Mouse (Mus musculus): ENCODE results near the gene Pde5a. TPM values are rescaled to one million over a fixed set of nuclear protein-coding genes. Genes with fewer than 3 reads are reported as not detected.

Gene Pde5a
- total RNA-seq, 2 experiments from 2014 or later, result 0.77 to 1.2 TPM

- ATAC-seq (replicated peaks; ENCODE audit: low FRiP score, poor library complexity, severe bottlenecking), result no peak
Measured at GRCm38 (mm10) chr3:122834519-122834918, 105.8 kb downstream of the Pde5a start.

DNA sequence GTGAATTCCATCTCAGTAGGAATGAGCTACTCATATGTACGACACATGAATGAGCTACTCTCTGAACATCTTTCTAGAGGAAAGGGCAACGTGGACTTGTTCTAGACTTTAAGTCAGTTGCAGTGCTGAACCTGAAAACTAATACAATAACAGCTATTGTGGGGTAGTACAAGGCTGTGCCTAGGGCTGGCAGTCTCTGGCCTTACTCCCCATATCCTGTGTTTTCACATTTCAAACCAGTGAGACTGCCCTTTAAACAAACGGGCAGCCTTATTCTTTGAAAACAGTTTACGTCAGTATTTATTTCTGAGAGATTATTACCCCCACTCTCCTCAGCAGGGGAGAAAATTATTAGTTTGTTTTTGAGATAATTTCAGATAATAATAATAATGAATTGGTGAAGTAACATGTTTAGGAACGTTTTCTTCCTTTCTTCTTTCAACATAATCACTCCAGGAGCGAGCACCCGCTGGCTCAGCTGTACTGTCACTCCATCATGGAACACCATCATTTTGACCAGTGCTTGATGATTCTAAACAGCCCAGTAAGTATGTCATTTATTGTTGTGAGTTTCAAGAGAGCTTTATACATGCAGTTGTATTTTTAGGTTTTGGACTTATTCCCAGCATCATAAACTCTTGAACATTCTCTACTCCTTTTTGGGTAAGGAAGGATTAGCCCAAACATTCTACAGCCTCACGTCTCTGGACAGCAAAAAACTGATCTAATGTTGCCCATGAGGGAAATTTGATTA is 106.5 kb downstream of the Pde5a start:
- ATAC-seq (replicated peaks; ENCODE audit: low FRiP score, poor library complexity, severe bottlenecking), result no peak

- ATAC-seq (replicated peaks; ENCODE audit: low FRiP score, poor library complexity, severe bottlenecking), result no peak
Measured at GRCm38 (mm10) chr3:122837639-122838038, 108.9 kb downstream of the Pde5a start.

DNA sequence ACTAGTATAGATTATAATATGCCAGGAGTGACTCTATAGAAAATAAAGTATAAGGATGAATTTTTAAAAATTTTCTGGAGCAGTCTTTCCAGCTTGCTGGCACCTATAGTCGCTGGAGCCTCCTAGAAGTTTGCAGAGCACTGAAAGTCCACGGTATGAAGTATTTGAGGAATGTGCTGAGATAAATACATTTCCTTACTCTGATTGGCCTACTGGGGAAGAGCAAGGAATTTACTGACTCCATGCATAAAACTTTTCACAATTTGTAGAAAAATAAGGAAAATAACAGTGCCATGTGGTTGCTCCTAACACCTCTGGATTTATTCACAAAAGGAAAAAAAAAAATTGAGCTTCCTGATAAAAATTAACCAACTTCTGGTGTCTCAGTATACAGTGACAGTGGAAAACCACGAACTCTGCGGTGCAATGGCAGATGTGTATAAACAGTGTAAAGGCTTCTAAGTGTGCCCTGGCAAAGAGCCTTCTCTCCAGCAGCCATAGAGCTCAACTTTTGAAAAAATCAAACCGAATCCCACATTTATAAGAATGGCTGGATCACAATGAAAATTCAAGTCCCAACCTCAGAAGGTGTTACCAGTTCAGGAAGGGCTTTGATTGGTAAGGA is 119.8 kb downstream of the Pde5a start:
- ATAC-seq (replicated peaks; ENCODE audit: low FRiP score, poor library complexity, severe bottlenecking), result no peak

DNA sequence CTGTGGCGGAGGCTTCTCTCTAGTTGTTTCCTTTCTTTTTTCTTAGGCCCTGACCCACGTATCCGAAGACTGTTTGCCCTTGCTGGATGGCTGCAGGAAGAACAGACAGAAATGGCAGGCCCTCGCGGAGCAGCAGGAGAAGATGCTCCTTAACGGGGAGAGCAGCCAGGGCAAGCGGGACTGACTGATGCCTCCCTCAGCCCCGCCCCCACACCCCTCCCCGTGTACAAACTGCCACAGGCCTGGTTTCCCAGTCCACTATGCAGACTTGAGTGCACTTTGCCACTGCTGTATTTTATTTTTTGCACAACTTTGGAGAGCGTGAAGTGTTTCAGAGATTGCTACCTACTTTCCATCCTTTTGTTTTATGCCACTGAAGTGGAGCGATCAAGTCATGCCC is 126.4 kb downstream of the Pde5a start:
- ATAC-seq (replicated peaks; ENCODE audit: low FRiP score, poor library complexity, severe bottlenecking), result no peak

DNA sequence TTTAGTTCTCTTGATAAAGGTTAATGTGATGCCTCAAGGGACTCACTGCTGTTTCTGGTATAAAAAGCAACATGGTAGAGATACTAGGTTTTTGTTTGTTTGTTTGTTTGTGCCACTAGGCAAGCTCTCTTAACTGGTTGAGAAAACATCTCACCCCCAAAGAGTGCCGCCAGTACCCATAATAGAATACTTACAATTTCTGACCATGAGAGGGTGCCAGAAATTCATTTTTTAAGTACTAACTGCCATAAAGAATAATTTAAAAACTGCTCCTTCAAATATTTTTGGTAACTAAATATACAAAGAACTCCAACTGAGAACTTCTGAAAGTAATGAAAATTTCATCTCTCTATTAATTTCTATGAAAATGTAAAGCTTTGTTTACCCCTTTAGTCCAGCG is 131.1 kb downstream of the Pde5a start:
- no peak for ATAC-seq (replicated peaks; ENCODE audit: low FRiP score, poor library complexity, severe bottlenecking)

GRCm38 (mm10) chr3:122860573-122861498 is 132.1 kb downstream of the Pde5a start:
- ATAC-seq (replicated peaks; ENCODE audit: low FRiP score, poor library complexity, severe bottlenecking), result no peak

DNA sequence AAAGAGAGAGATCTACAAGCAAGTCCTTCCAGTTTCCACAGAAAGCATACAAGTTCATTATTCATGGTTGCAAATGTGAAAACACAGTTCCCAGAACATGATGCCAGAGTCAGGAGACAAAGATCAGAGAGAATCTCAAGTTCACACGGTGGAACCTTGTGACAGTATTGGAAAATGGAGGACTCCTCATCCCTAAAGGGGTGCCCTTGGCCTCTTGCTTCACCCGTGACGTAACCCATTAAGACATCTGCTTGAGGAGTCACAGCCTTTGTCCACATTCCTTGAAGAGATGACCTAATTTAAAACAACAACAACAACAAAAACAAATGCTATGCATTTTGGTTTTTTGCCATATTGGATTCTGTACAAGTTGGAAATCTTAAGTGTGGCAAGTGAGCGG is 136.3 kb downstream of the Pde5a start:
- ATAC-seq (replicated peaks; ENCODE audit: low FRiP score, poor library complexity, severe bottlenecking), result no peak

GRCm38 (mm10) chr3:122868270-122868669 is 139.5 kb downstream of the Pde5a start:
- ATAC-seq (replicated peaks; ENCODE audit: low FRiP score, poor library complexity, severe bottlenecking), result no peak

DNA sequence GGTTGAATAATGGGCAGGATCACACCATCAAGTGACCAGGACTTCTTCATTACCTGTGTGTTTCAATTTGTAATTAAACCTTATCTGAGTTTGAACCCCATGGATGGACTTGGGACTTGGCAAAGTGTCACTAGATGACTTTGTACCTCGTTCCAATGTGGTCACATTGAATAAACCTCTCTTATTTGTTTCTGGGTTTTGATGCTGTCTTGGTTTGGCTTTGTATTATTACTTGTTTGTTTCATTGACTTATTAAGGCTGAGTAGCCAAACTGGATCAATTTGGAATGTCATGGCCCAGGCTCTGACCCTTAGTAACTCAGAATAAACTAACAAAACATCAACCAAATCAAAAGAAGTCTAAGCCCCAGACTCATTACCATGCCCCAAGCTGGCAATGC is 142.8 kb downstream of the Pde5a start:
- no peak for ATAC-seq (replicated peaks; ENCODE audit: low FRiP score, poor library complexity, severe bottlenecking)

- no peak for ATAC-seq (replicated peaks; ENCODE audit: low FRiP score, poor library complexity, severe bottlenecking)
Measured at GRCm38 (mm10) chr3:122876870-122877269, 148.1 kb downstream of the Pde5a start.

- no peak for ATAC-seq (replicated peaks; ENCODE audit: low FRiP score, poor library complexity, severe bottlenecking)
Measured at GRCm38 (mm10) chr3:122877543-122877942, 148.8 kb downstream of the Pde5a start.

DNA sequence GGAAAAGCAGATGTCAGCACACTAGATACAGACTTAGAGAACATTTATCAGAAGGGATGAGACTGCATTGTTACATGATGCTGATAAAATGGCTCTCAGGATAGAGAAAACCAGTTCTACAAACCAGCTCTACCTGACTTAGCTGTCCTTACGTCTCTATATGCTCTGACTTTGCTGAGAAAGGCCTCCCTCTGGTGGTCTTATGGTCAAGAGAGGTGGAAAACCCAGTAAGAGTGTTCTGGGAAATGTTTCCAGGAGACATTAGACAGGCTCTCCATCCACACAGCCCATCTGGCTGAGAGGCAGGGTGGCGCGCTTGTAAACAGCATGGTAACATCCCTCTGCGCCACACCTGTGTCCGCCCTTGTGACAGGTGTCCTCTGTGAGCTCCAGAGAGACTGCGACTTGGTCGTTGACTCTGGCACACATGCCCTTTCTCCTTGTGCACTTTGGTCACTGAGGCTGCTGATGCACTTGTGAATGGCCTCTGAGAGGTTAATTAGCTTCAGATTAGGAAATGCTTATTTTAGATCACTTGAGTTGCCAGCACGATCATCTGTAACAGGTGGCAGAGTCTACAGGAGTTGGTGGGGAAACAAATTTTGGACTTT is 150.1 kb downstream of the Pde5a start:
- ATAC-seq (replicated peaks; ENCODE audit: low FRiP score, poor library complexity, severe bottlenecking), result no peak

DNA sequence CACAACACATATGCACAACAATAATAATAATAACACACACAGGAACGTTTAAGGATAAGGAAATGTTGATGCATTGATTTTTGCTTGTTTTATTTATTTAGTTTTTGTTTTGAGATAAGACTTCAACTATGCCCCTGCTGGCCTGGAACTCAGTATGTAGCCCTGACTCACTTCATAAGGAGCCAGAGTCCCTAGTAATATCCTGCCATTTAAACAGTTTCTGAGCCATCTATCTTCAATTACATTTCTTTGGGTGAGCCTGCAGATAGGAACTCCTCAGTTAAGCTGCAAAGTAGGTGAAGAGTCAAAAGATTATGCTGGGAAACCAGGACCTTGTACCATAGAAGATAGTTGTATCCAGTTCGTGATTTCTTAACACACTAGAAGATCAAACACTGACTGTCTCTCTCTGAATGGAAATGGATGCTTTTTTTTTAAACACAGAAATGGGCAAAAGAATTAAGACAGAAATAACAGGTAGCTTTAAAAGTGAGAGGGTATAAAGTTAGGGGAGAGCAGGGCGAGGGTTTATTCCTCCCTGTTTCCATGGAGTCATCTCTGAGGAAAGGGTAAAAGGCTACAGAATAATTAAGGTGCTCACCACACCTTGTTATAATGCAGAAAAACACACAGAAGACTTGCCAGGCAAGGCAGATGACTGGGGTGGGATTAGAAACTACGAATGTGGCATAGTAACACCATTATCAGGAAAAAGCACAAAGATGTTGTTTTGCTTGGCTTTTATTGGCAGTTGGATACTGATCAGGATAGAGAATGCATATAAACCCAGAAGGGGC is 159.0 kb downstream of the Pde5a start:
- no peak for ATAC-seq (replicated peaks; ENCODE audit: low FRiP score, poor library complexity, severe bottlenecking)

DNA sequence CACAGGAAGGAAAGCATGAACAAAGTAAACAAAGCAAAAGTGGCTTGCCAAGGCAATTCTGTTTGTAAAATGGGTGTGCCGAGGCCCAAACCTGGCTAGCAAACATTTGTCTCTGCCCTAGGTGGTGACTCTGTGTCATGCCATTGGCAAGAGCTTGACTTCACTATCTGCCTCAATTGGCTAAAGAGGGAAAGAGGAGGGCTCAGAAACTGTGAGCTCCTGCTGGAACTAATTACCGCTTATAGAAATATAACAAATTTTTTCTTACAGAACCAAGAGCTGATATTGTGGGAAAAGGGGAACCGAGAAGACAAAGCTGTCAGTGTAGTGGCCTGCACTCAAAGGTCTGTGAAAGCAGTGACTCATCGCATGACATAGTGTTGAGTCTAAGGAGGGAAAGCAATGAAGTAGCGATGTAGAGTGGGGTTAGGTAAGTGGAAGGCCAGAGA is 159.6 kb downstream of the Pde5a start:
- no peak for ATAC-seq (replicated peaks; ENCODE audit: low FRiP score, poor library complexity, severe bottlenecking)

DNA sequence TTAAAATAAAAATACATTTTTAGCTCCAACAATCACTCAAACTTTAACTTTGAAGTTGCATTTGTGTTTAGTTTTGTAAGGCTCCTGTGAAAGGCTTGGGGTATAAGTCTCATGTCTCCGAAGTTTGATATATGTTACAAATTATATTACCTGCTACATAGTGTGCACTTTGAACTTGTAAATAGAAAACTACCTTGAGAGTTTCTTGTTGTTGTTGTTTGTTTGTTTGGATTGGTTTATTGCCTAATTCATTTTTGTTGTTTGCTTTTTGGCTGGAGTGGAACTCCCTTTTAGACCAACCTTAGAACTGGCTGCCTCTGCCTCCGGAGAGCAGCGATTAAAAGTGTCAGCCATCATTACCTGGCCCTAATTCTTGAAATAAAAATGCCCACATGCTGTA is 166.0 kb downstream of the Pde5a start, which contains the start of gene Fabp2:
Gene Fabp2 (plus strand): TSS at position 301 of the 400 bp plus-strand sequence.
- no peak for ATAC-seq (replicated peaks; ENCODE audit: low FRiP score, poor library complexity, severe bottlenecking)

DNA sequence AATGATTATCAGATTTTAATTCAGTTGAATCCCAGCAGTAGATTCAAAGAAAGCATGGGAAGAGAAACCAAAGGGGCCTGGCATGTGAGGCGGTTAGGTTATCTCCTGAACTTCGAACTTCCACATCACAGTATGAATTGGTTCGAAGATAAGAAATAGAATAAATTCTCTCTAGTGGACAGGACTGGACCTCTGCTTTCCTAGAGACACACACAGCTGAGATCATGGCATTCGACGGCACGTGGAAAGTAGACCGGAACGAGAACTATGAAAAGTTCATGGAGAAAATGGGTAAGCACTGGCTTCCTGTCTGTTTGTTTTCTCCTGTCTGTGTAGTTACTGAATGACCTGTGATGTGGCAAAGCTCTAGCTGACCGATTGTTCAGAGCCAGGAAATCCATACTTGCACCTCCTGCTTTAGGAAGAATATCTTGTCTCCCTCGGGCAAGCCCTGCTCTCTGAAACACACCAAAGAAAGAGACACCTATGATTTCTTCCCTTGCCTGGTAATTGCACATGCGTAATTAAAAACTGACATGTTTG is 166.5 kb downstream of the Pde5a start:
- no peak for ATAC-seq (replicated peaks; ENCODE audit: low FRiP score, poor library complexity, severe bottlenecking)

GRCm38 (mm10) chr3:122898254-122898653 is 169.5 kb downstream of the Pde5a start:
- ATAC-seq (replicated peaks; ENCODE audit: low FRiP score, poor library complexity, severe bottlenecking), result no peak

Measured in erythroblast, adult 5-6 weeks (primary cell).